Comparison of ENCODE assay signal across 10 mouse cellular contexts in the genomic region with DNA sequence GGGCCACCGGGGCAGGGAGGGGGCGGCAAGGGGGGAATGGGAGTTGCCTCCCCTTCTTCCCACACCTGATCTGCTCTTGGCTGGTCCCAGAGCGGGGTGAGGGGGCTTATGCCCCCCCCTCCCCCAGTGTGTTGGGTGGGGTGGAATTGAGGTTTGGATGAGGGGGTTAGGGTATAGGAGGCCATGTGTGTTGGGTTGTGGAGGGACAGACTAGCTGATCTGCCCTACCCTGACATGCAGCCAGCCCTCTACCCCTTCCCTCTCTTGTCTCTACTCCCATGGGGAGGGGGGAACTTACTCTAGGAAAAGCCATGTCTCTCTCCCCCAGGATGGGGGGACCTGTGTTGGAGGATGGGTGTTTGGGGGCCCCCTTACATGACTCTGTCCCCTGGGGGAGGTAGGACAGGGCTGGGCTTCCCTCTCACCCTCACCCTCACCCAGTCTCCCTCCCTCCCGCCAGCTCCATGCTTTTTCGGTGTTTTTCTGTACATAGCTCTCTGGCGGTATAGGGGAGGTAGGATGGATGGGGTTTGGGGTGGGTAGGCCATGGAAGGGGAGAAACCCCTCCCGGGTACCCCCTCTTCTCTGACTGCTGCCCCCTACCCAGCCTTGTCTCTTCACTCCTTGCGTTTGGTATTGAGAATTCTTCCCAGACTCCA. TPM values are rescaled to one million over a fixed set of nuclear protein-coding genes. Genes with fewer than 3 reads are reported as not detected.
DNase-seq lines count a peak whose midpoint lies in the region; ATAC-seq and TF ChIP-seq lines count a peak whose summit lies in the region.
"Had no signal": no experiment of that assay in that cellular context is flagged by ENCODE, and none has a peak within 500 bp of the region (broad histone marks: within the 10 kb centered on the region; RNA-seq: fewer than 3 reads in every experiment).

No protein-coding gene starts in this region.

- H3K27ac ChIP-seq in forebrain, embryonic 10.5 days: peak overlapping the region; percentile 30; the same call in 1 of the 2 replicates
- no peak overlapping the region for H3K27ac ChIP-seq in forebrain, embryonic 14.5 days (ENCODE audit: low read depth, low read length)
- H3K27ac ChIP-seq in lung, embryonic 14.5 days (ENCODE audit: low read depth): peak overlapping the region; percentile 67
- H3K27ac ChIP-seq in intestine, embryonic 16.5 days (ENCODE audit: low read length): peak overlapping the region; percentile 23
- no peak overlapping the region for H3K27ac ChIP-seq in neural tube, embryonic 13.5 days (replicated peaks)
- H3K27ac ChIP-seq: macrophage had no signal

- no peak for TF ChIP-seq POLR2A in lung, adult 2 months (IDR thresholded peaks at IDR 0.05; ENCODE audit: borderline replicate concordance, extremely low read depth, low read depth, low read length)

- ATAC-seq in forebrain, embryonic 14.5 days: no peak
- no peak for ATAC-seq in lung, embryonic 14.5 days (ENCODE audit: insufficient read depth)
- no peak for ATAC-seq in intestine, embryonic 16.5 days
- no peak for ATAC-seq in neural tube, embryonic 13.5 days (ENCODE audit: low read depth)
- ATAC-seq: inflammation-experienced regulatory T-cells, adult 6 months had no signal

- peak overlapping the region; percentile 75 for H3K4me3 ChIP-seq in forebrain, embryonic 10.5 days
- H3K4me3 ChIP-seq in forebrain, embryonic 14.5 days (ENCODE audit: low read depth, low read length): no peak overlapping the region
- peak overlapping the region; percentile 76 for H3K4me3 ChIP-seq in lung, embryonic 14.5 days (ENCODE audit: low read depth, low read length)
- H3K4me3 ChIP-seq in lung, adult 2 months (replicated peaks; ENCODE audit: extremely low read depth, low read depth, low read length): no peak overlapping the region
- peak overlapping the region; percentile 90; the same call in 1 of the 2 replicates for H3K4me3 ChIP-seq in intestine, embryonic 16.5 days (ENCODE audit: low read length)
- H3K4me3 ChIP-seq in neural tube, embryonic 13.5 days: peak overlapping the region; percentile 81

- TF ChIP-seq CTCF in lung, embryonic 14.5 days (IDR thresholded peaks at IDR 0.05; ENCODE audit: low read depth): no peak
- TF ChIP-seq CTCF in lung, adult 2 months (IDR thresholded peaks at IDR 0.05; ENCODE audit: insufficient read depth, low read length): no peak

- H3K36me3 ChIP-seq in forebrain, embryonic 10.5 days (replicated peaks): peaks cover 72% of the 10 kb centered on the region
- H3K36me3 ChIP-seq in forebrain, embryonic 14.5 days (ENCODE audit: control insufficient read depth, insufficient read depth, low read length): peaks cover 60% of the 10 kb centered on the region
- H3K36me3 ChIP-seq in lung, embryonic 14.5 days (ENCODE audit: insufficient read depth): peaks cover 46% of the 10 kb centered on the region
- H3K36me3 ChIP-seq in intestine, embryonic 16.5 days (ENCODE audit: control insufficient read depth, insufficient read depth, low read length): peaks cover 3% of the 10 kb centered on the region; the same call in 1 of the 2 replicates
- H3K36me3 ChIP-seq in neural tube, embryonic 13.5 days: peaks cover 63% of the 10 kb centered on the region

- H3K9me3 ChIP-seq in forebrain, embryonic 10.5 days: no peaks in the 10 kb centered on the region
- no peaks in the 10 kb centered on the region for H3K9me3 ChIP-seq in forebrain, embryonic 14.5 days (replicated peaks; ENCODE audit: control insufficient read depth, low read length)
- H3K9me3 ChIP-seq in lung, embryonic 14.5 days (ENCODE audit: low read depth, low read length): no peaks in the 10 kb centered on the region
- H3K9me3 ChIP-seq in intestine, embryonic 16.5 days (ENCODE audit: control insufficient read depth, low read length): no peaks in the 10 kb centered on the region
- H3K9me3 ChIP-seq in neural tube, embryonic 13.5 days: no peaks in the 10 kb centered on the region

- no peaks in the 10 kb centered on the region for H3K27me3 ChIP-seq in forebrain, embryonic 10.5 days (ENCODE audit: poor library complexity, severe bottlenecking)
- H3K27me3 ChIP-seq in forebrain, embryonic 14.5 days (replicated peaks; ENCODE audit: control insufficient read depth, insufficient read depth, low read length): no peaks in the 10 kb centered on the region
- H3K27me3 ChIP-seq in lung, embryonic 14.5 days (ENCODE audit: insufficient read depth, low read length): no peaks in the 10 kb centered on the region
- H3K27me3 ChIP-seq in intestine, embryonic 16.5 days (replicated peaks; ENCODE audit: control insufficient read depth, insufficient read depth, low read length): no peaks in the 10 kb centered on the region
- no peaks in the 10 kb centered on the region for H3K27me3 ChIP-seq in neural tube, embryonic 13.5 days

- no peak for DNase-seq in forebrain, embryonic 10.5 days (ENCODE audit: extremely low spot score, low spot score)
- DNase-seq in forebrain, embryonic 14.5 days (ENCODE audit: low spot score): no peak
- DNase-seq in lung, embryonic 14.5 days: no peak
- DNase-seq in lung, adult 2 months: no peak
- no peak for DNase-seq in gastrocnemius, postnatal 4 days (ENCODE audit: low spot score in 2 of 2)
- DNase-seq in cerebellum, adult 8-10 months: no peak

- 58% methylated on average over 8 of the region's 8 CpGs for WGBS in forebrain, embryonic 10.5 days
- WGBS in forebrain, embryonic 14.5 days: 50% methylated on average over 8 of the region's 8 CpGs
- 45% methylated on average over 8 of the region's 8 CpGs for WGBS in lung, embryonic 14.5 days
- 54% methylated on average over 8 of the region's 8 CpGs for WGBS in lung, adult 2 months
- WGBS in intestine, embryonic 16.5 days: 52% methylated on average over 7 of the region's 8 CpGs
- 64% methylated on average over 8 of the region's 8 CpGs for WGBS in neural tube, embryonic 13.5 days

- no peak overlapping the region for H3K9ac ChIP-seq in forebrain, embryonic 14.5 days (ENCODE audit: low read length)
- peak overlapping the region; percentile 80 for H3K9ac ChIP-seq in lung, embryonic 14.5 days
- H3K9ac ChIP-seq in intestine, embryonic 16.5 days (ENCODE audit: low read depth, low read length): peak overlapping the region; percentile 47
- H3K9ac ChIP-seq in neural tube, embryonic 13.5 days: peak overlapping the region; percentile 83; the same call in 1 of the 2 replicates

- H3K4me2 ChIP-seq in forebrain, embryonic 14.5 days (ENCODE audit: low read length): no peak overlapping the region
- H3K4me2 ChIP-seq in lung, embryonic 14.5 days: peak overlapping the region; percentile 92
- H3K4me2 ChIP-seq in intestine, embryonic 16.5 days (ENCODE audit: low read depth, low read length): peak overlapping the region; percentile 75
- peak overlapping the region; percentile 81 for H3K4me2 ChIP-seq in neural tube, embryonic 13.5 days

- H3K4me1 ChIP-seq in forebrain, embryonic 10.5 days: peaks cover 49% of the 10 kb centered on the region
- peaks cover 15% of the 10 kb centered on the region for H3K4me1 ChIP-seq in forebrain, embryonic 14.5 days (ENCODE audit: control insufficient read depth, insufficient read depth, low read length)
- H3K4me1 ChIP-seq in lung, embryonic 14.5 days (ENCODE audit: insufficient read depth): no peaks in the 10 kb centered on the region
- peaks cover 3% of the 10 kb centered on the region for H3K4me1 ChIP-seq in lung, adult 2 months (ENCODE audit: control insufficient read depth, insufficient read depth, low read length)
- H3K4me1 ChIP-seq in intestine, embryonic 16.5 days (ENCODE audit: control insufficient read depth, insufficient read depth, low read length): peaks cover 25% of the 10 kb centered on the region
- peaks cover 45% of the 10 kb centered on the region for H3K4me1 ChIP-seq in neural tube, embryonic 13.5 days (replicated peaks)

RNA-seq across cellular contexts. Expression of gene Zbtb9, which starts 1.6 kb away (rescaled TPM):
- 17.5 and 20.1 TPM in 2 replicates for polyA plus RNA-seq in forebrain, embryonic 10.5 days (2016; fragmentation: Nextera tagmentation; extraction: Ambion mirVana)
- 9.1 and 10.0 TPM in 2 replicates for polyA plus RNA-seq in forebrain, embryonic 14.5 days (2014; fragmentation: Nextera tagmentation; extraction: Ambion mirVana)
- 13.3 TPM in 2 replicates for polyA plus RNA-seq in lung, embryonic 14.5 days (2014; fragmentation: Nextera tagmentation; extraction: Ambion mirVana)
- polyA plus RNA-seq in lung, adult 2 months (2012; rRNA removed): 14.1 and 14.5 TPM in 2 replicates
- 13.8 and 14.8 TPM in 2 replicates for polyA plus RNA-seq in intestine, embryonic 16.5 days (2015; fragmentation: Nextera tagmentation; extraction: Ambion mirVana)
- polyA plus RNA-seq in neural tube, embryonic 13.5 days (2015; fragmentation: Nextera tagmentation; extraction: Ambion mirVana): 17.8 and 19.8 TPM in 2 replicates
- total RNA-seq in gastrocnemius, postnatal 4 days (2021): 1 to 10 TPM; 4.1 to 4.8 TPM

RNA-seq across cellular contexts. Expression of gene Syngap1, which starts 30.3 kb away (rescaled TPM):
- 1.5 and 1.9 TPM in 2 replicates for polyA plus RNA-seq in forebrain, embryonic 10.5 days (2016; fragmentation: Nextera tagmentation; extraction: Ambion mirVana)
- polyA plus RNA-seq in forebrain, embryonic 14.5 days (2014; fragmentation: Nextera tagmentation; extraction: Ambion mirVana): 4.2 and 4.9 TPM in 2 replicates
- 1.8 and 2.0 TPM in 2 replicates for polyA plus RNA-seq in lung, embryonic 14.5 days (2014; fragmentation: Nextera tagmentation; extraction: Ambion mirVana)
- polyA plus RNA-seq in lung, adult 2 months (2012; rRNA removed): 31.3 and 32.8 TPM in 2 replicates
- polyA plus RNA-seq in intestine, embryonic 16.5 days (2015; fragmentation: Nextera tagmentation; extraction: Ambion mirVana): 0.66 and 1.1 TPM in 2 replicates
- 4.1 and 4.9 TPM in 2 replicates for polyA plus RNA-seq in neural tube, embryonic 13.5 days (2015; fragmentation: Nextera tagmentation; extraction: Ambion mirVana)
- 10 to 100 TPM; 20.8 to 23.8 TPM for total RNA-seq in gastrocnemius, postnatal 4 days (2021)
- polyA plus RNA-seq: inflammation-experienced regulatory T-cells, adult 6 months had no signal

RNA-seq across cellular contexts. Expression of gene Cuta, which starts 32.0 kb away (rescaled TPM):
- 180 and 184 TPM in 2 replicates for polyA plus RNA-seq in forebrain, embryonic 10.5 days (2016; fragmentation: Nextera tagmentation; extraction: Ambion mirVana)
- 137 and 150 TPM in 2 replicates for polyA plus RNA-seq in forebrain, embryonic 14.5 days (2014; fragmentation: Nextera tagmentation; extraction: Ambion mirVana)
- 163 TPM in 2 replicates for polyA plus RNA-seq in lung, embryonic 14.5 days (2014; fragmentation: Nextera tagmentation; extraction: Ambion mirVana)
- 129 and 145 TPM in 2 replicates for polyA plus RNA-seq in lung, adult 2 months (2012; rRNA removed)
- 294 and 314 TPM in 2 replicates for polyA plus RNA-seq in intestine, embryonic 16.5 days (2015; fragmentation: Nextera tagmentation; extraction: Ambion mirVana)
- 141 and 147 TPM in 2 replicates for polyA plus RNA-seq in neural tube, embryonic 13.5 days (2015; fragmentation: Nextera tagmentation; extraction: Ambion mirVana)
- total RNA-seq in gastrocnemius, postnatal 4 days (2021): 10 to 100 TPM; 90.4 to 92.8 TPM

RNA-seq across cellular contexts. Expression of gene Phf1, which starts 38.5 kb away (rescaled TPM):
- polyA plus RNA-seq in forebrain, embryonic 10.5 days (2016; fragmentation: Nextera tagmentation; extraction: Ambion mirVana): 2.8 and 2.9 TPM in 2 replicates
- 10.0 and 12.1 TPM in 2 replicates for polyA plus RNA-seq in forebrain, embryonic 14.5 days (2014; fragmentation: Nextera tagmentation; extraction: Ambion mirVana)
- polyA plus RNA-seq in lung, embryonic 14.5 days (2014; fragmentation: Nextera tagmentation; extraction: Ambion mirVana): 5.1 and 7.5 TPM in 2 replicates
- 101 and 114 TPM in 2 replicates for polyA plus RNA-seq in lung, adult 2 months (2012; rRNA removed)
- polyA plus RNA-seq in intestine, embryonic 16.5 days (2015; fragmentation: Nextera tagmentation; extraction: Ambion mirVana): 6.8 and 8.0 TPM in 2 replicates
- 17.3 and 19.1 TPM in 2 replicates for polyA plus RNA-seq in neural tube, embryonic 13.5 days (2015; fragmentation: Nextera tagmentation; extraction: Ambion mirVana)
- 10 to 100 TPM in 1 of 2 experiments, 1 to 10 TPM in 1; 9.6 to 10.9 TPM for total RNA-seq in gastrocnemius, postnatal 4 days (2021)

RNA-seq across cellular contexts. Expression of gene Kifc5b, which starts 54.5 kb away (rescaled TPM):
- 11.7 and 12.5 TPM in 2 replicates for polyA plus RNA-seq in forebrain, embryonic 10.5 days (2016; fragmentation: Nextera tagmentation; extraction: Ambion mirVana)
- polyA plus RNA-seq in forebrain, embryonic 14.5 days (2014; fragmentation: Nextera tagmentation; extraction: Ambion mirVana): 2.4 and 3.0 TPM in 2 replicates
- 6.3 and 9.6 TPM in 2 replicates for polyA plus RNA-seq in lung, embryonic 14.5 days (2014; fragmentation: Nextera tagmentation; extraction: Ambion mirVana)
- 1.5 and 1.8 TPM in 2 replicates for polyA plus RNA-seq in lung, adult 2 months (2012; rRNA removed)
- polyA plus RNA-seq in intestine, embryonic 16.5 days (2015; fragmentation: Nextera tagmentation; extraction: Ambion mirVana): 5.3 and 6.5 TPM in 2 replicates
- polyA plus RNA-seq in neural tube, embryonic 13.5 days (2015; fragmentation: Nextera tagmentation; extraction: Ambion mirVana): 2.5 and 3.2 TPM in 2 replicates
- 1 to 10 TPM; 6.1 to 8.5 TPM for total RNA-seq in gastrocnemius, postnatal 4 days (2021)

Comparison
In these comparisons a context has a peak if more than half of its experiments do, and no peak if none do; other contexts are left out.
1. H3K27ac ChIP-seq: peak in forebrain, embryonic 10.5 days (single experiment), lung, embryonic 14.5 days (single experiment) and intestine, embryonic 16.5 days (single experiment); none in forebrain, embryonic 14.5 days (single experiment) and neural tube, embryonic 13.5 days (single experiment).
2. H3K4me3 ChIP-seq: peak in forebrain, embryonic 10.5 days (single experiment), lung, embryonic 14.5 days (single experiment), intestine, embryonic 16.5 days (single experiment) and neural tube, embryonic 13.5 days (single experiment); none in forebrain, embryonic 14.5 days (single experiment) and lung, adult 2 months (single experiment).